Comparison of ENCODE assay signal across 11 mouse cellular contexts in the genomic region with DNA sequence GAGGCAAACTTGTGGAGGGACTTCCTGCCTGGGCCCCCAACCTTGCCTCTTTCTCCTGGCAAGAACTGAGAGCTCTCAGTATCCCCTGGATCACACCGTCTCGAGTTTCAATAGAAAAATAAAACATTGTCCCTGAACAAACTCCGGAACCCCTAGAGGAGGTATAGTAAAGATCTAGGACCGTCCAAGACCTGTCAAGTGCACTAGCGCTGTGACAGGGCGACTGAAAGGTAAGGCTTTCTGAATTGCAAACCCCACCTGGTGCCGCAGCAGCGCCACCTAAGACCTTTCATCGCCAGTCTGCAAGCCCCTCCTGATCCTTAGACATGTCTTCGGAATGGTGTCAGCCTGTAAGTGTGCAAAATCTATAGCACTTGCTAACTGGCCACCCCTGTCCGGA. TPM values are rescaled to one million over a fixed set of nuclear protein-coding genes. Genes with fewer than 3 reads are reported as not detected.
DNase-seq lines count a peak whose midpoint lies in the region; ATAC-seq and TF ChIP-seq lines count a peak whose summit lies in the region.
"Had no signal": no experiment of that assay in that cellular context is flagged by ENCODE, and none has a peak within 500 bp of the region (broad histone marks: within the 10 kb centered on the region; RNA-seq: fewer than 3 reads in every experiment).

No protein-coding gene starts in this region.

- peak overlapping the region; percentile 89 for H3K4me2 ChIP-seq in kidney, embryonic 15.5 days
- H3K4me2 ChIP-seq in embryonic facial prominence, embryonic 14.5 days (ENCODE audit: low read depth, low read length): peak overlapping the region; percentile 90
- H3K4me2 ChIP-seq in hindbrain, embryonic 16.5 days (ENCODE audit: low read length): peak overlapping the region; percentile 91
- H3K4me2 ChIP-seq in midbrain, postnatal 0 days (ENCODE audit: low read depth, low read length, poor library complexity, severe bottlenecking): peak overlapping the region; percentile 84

- peak overlapping the region; percentile 47 for H3K4me3 ChIP-seq in kidney, embryonic 15.5 days (replicated peaks)
- peak overlapping the region; percentile 53 for H3K4me3 ChIP-seq in embryonic facial prominence, embryonic 14.5 days (ENCODE audit: low read depth, low read length)
- H3K4me3 ChIP-seq in hindbrain, embryonic 16.5 days (ENCODE audit: low read length): peak overlapping the region; percentile 45
- H3K4me3 ChIP-seq in midbrain, postnatal 0 days (ENCODE audit: low read depth, low read length): peak overlapping the region; percentile 42; the same call in 1 of the 2 replicates
- no peak overlapping the region for H3K4me3 ChIP-seq in left cerebral cortex, adult 2 months
- H3K4me3 ChIP-seq: layer of hippocampus, adult 2 months had no signal

- peaks cover 92% of the 10 kb centered on the region for H3K27me3 ChIP-seq in kidney, embryonic 15.5 days
- H3K27me3 ChIP-seq in embryonic facial prominence, embryonic 14.5 days (replicated peaks; ENCODE audit: control insufficient read depth, insufficient read depth, low read length): peaks cover 72% of the 10 kb centered on the region
- H3K27me3 ChIP-seq in hindbrain, embryonic 16.5 days (replicated peaks; ENCODE audit: control insufficient read depth, insufficient read depth, low read length): peaks cover 50% of the 10 kb centered on the region
- H3K27me3 ChIP-seq in midbrain, postnatal 0 days (ENCODE audit: insufficient read depth, low read length): peaks cover 40% of the 10 kb centered on the region

- H3K27ac ChIP-seq in kidney, embryonic 15.5 days: no peak overlapping the region
- no peak overlapping the region for H3K27ac ChIP-seq in embryonic facial prominence, embryonic 14.5 days (replicated peaks; ENCODE audit: low read depth, low read length)
- no peak overlapping the region for H3K27ac ChIP-seq in hindbrain, embryonic 16.5 days (ENCODE audit: low read depth, low read length)
- no peak overlapping the region for H3K27ac ChIP-seq in midbrain, postnatal 0 days (ENCODE audit: low read depth, low read length)
- H3K27ac ChIP-seq in left cerebral cortex, adult 2 months: no peak overlapping the region
- H3K27ac ChIP-seq: layer of hippocampus, adult 2 months had no signal

- DNase-seq in kidney, adult 8-10 months: no peak
- no peak for DNase-seq in embryonic facial prominence, embryonic 14.5 days (ENCODE audit: low spot score)
- DNase-seq in midbrain, postnatal 0 days (ENCODE audit: low spot score): no peak
- no peak for DNase-seq in adrenal gland, postnatal 25 days
- no peak for DNase-seq in left cerebral cortex, adult 2 months (ENCODE audit: extremely low spot score in 1 of 2, low spot score in 2 of 2)

- whole genome bisulfite sequencing in kidney, embryonic 15.5 days: under 1% methylated on average over 11 of the region's 11 CpGs
- WGBS in embryonic facial prominence, embryonic 14.5 days: 4% methylated on average over 11 of the region's 11 CpGs
- 4% methylated on average over 11 of the region's 11 CpGs for WGBS in hindbrain, embryonic 16.5 days
- 6% methylated on average over 11 of the region's 11 CpGs for WGBS in midbrain, postnatal 0 days

- no peak overlapping the region for H3K9ac ChIP-seq in kidney, embryonic 15.5 days
- no peak overlapping the region for H3K9ac ChIP-seq in embryonic facial prominence, embryonic 14.5 days (ENCODE audit: low read depth, low read length)
- no peak overlapping the region for H3K9ac ChIP-seq in hindbrain, embryonic 16.5 days (ENCODE audit: low read depth, low read length)
- no peak overlapping the region for H3K9ac ChIP-seq in midbrain, postnatal 0 days (replicated peaks; ENCODE audit: low read length, poor library complexity, severe bottlenecking)

- intact Hi-C loops in left cerebral cortex, adult 2 months (cut with DNase I): loop anchor here (5.0 kb wide), 2 partner anchors 306 to 866 kb away; no protein-coding TSS in a partner anchor

- TF ChIP-seq CTCF in midbrain, postnatal 0 days (IDR thresholded peaks at IDR 0.05): no peak
- TF ChIP-seq CTCF in left cerebral cortex, adult 2 months (IDR thresholded peaks at IDR 0.05): no peak

- peak; percentile 38; the same call in 1 of the 2 replicates for ATAC-seq in kidney, embryonic 15.5 days (replicated peaks; ENCODE audit: low FRiP score)
- ATAC-seq in embryonic facial prominence, embryonic 14.5 days (ENCODE audit: low read depth): no peak
- no peak for ATAC-seq in hindbrain, embryonic 16.5 days
- ATAC-seq in midbrain, postnatal 0 days (ENCODE audit: low FRiP score): no peak
- ATAC-seq in inflammation-experienced regulatory T-cells, adult 6 months: no peak

- no peaks in the 10 kb centered on the region for H3K9me3 ChIP-seq in kidney, embryonic 15.5 days (replicated peaks)
- no peaks in the 10 kb centered on the region for H3K9me3 ChIP-seq in embryonic facial prominence, embryonic 14.5 days (ENCODE audit: control insufficient read depth, low read length)
- H3K9me3 ChIP-seq in hindbrain, embryonic 16.5 days (ENCODE audit: control insufficient read depth, low read length): no peaks in the 10 kb centered on the region
- no peaks in the 10 kb centered on the region for H3K9me3 ChIP-seq in midbrain, postnatal 0 days (ENCODE audit: low read length)

- H3K4me1 ChIP-seq in kidney, embryonic 15.5 days: peaks cover 28% of the 10 kb centered on the region
- peaks cover 18% of the 10 kb centered on the region for H3K4me1 ChIP-seq in embryonic facial prominence, embryonic 14.5 days (ENCODE audit: control insufficient read depth, insufficient read depth, low read length)
- H3K4me1 ChIP-seq in hindbrain, embryonic 16.5 days (ENCODE audit: control insufficient read depth, insufficient read depth, low read depth, low read length): peaks cover 24% of the 10 kb centered on the region
- H3K4me1 ChIP-seq in midbrain, postnatal 0 days (ENCODE audit: insufficient read depth, low read length): peaks cover 9% of the 10 kb centered on the region; the same call in 1 of the 2 replicates

- no peaks in the 10 kb centered on the region for H3K36me3 ChIP-seq in kidney, embryonic 15.5 days
- no peaks in the 10 kb centered on the region for H3K36me3 ChIP-seq in embryonic facial prominence, embryonic 14.5 days (ENCODE audit: control insufficient read depth, insufficient read depth, low read length)
- H3K36me3 ChIP-seq in hindbrain, embryonic 16.5 days (ENCODE audit: control insufficient read depth, insufficient read depth, low read length): no peaks in the 10 kb centered on the region
- no peaks in the 10 kb centered on the region for H3K36me3 ChIP-seq in midbrain, postnatal 0 days (ENCODE audit: insufficient read depth, low read length)

RNA-seq across cellular contexts. Expression of gene Irx6, which starts 1.0 kb away (rescaled TPM):
- 0.05 and 0.10 TPM in 2 replicates for polyA plus RNA-seq in kidney, embryonic 15.5 days (2015; fragmentation: Nextera tagmentation; extraction: Ambion mirVana)
- 0.37 and 0.40 TPM in 2 replicates for polyA plus RNA-seq in embryonic facial prominence, embryonic 14.5 days (2014; fragmentation: Nextera tagmentation; extraction: Ambion mirVana)
- polyA plus RNA-seq in hindbrain, embryonic 16.5 days (2015; fragmentation: Nextera tagmentation; extraction: Ambion mirVana): 0.66 and 0.84 TPM in 2 replicates
- 4.4 and 6.6 TPM in 2 replicates for total RNA-seq in midbrain, postnatal 0 days (2014; rRNA removed)
- 4.0 and 5.4 TPM in 2 replicates for polyA plus RNA-seq in midbrain, postnatal 0 days (2015; fragmentation: Nextera tagmentation; extraction: Ambion mirVana)
- polyA plus RNA-seq in inflammation-experienced regulatory T-cells, adult 6 months (2017; shearing (Covaris generic)): not detected
- not detected in 2 replicates for total RNA-seq in adrenal gland, postnatal 25 days (2021)
- under 1 TPM; 0.11 to 0.14 TPM for total RNA-seq in left cerebral cortex, adult 2 months (2021)
- total RNA-seq: megakaryocyte-erythroid progenitor cell, adult 5-6 weeks; MEL had no signal
